13 mouse cellular contexts compared by ENCODE assay signal in the genomic region with DNA sequence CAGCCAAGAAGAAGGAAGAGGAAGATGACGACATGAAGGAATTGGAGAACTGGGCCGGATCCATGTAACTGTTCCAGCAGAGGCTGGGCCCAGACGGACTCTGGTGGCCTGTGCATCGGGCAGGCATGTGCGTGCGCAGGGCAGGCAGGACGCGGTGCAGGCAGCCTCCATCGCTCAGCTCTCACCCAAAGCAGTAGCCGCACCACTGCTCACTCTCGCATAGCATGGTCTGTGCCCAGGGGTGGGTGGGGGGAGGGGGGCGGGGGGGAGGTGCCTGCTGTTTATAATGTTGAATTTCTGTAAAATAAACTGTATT. TPM values are rescaled to one million over a fixed set of nuclear protein-coding genes. Genes with fewer than 3 reads are reported as not detected.
A peak's percentile ranks its signal among the peaks of the same experiment; 100 is the strongest.
DNase-seq lines count a peak whose midpoint lies in the region; ATAC-seq and TF ChIP-seq lines count a peak whose summit lies in the region.
"Had no signal": no experiment of that assay in that cellular context is flagged by ENCODE, and none has a peak within 500 bp of the region (broad histone marks: within the 10 kb centered on the region; RNA-seq: fewer than 3 reads in every experiment).

No protein-coding gene starts in this region.

- no peaks in the 10 kb centered on the region for H3K9me3 ChIP-seq in forebrain, embryonic 14.5 days (replicated peaks; ENCODE audit: control insufficient read depth, low read length)
- H3K9me3 ChIP-seq in forebrain, embryonic 10.5 days, result no peaks in the 10 kb centered on the region
- H3K9me3 ChIP-seq in stomach, embryonic 15.5 days, result no peaks in the 10 kb centered on the region
- H3K9me3 ChIP-seq in liver, postnatal 0 days (ENCODE audit: low read length), result no peaks in the 10 kb centered on the region
- H3K9me3 ChIP-seq: heart, embryonic 13.5 days; liver, embryonic 15.5 days; midbrain, embryonic 15.5 days had no signal

- no peak overlapping the region for H3K4me3 ChIP-seq in forebrain, embryonic 14.5 days (ENCODE audit: low read depth, low read length)
- H3K4me3 ChIP-seq in forebrain, embryonic 10.5 days, result no peak overlapping the region
- no peak overlapping the region for H3K4me3 ChIP-seq in stomach, embryonic 15.5 days (replicated peaks)
- H3K4me3 ChIP-seq in liver, postnatal 0 days (ENCODE audit: low read depth, low read length), result no peak overlapping the region
- H3K4me3 ChIP-seq: heart, embryonic 13.5 days; liver, embryonic 15.5 days; midbrain, embryonic 15.5 days had no signal

- no peak overlapping the region for H3K9ac ChIP-seq in forebrain, embryonic 14.5 days (ENCODE audit: low read length)
- no peak overlapping the region for H3K9ac ChIP-seq in stomach, embryonic 15.5 days
- H3K9ac ChIP-seq in liver, postnatal 0 days (replicated peaks), result no peak overlapping the region
- H3K9ac ChIP-seq: heart, embryonic 13.5 days; liver, embryonic 15.5 days; midbrain, embryonic 15.5 days had no signal

- no peaks in the 10 kb centered on the region for H3K27me3 ChIP-seq in forebrain, embryonic 14.5 days (replicated peaks; ENCODE audit: control insufficient read depth, insufficient read depth, low read length)
- no peaks in the 10 kb centered on the region for H3K27me3 ChIP-seq in forebrain, embryonic 10.5 days (ENCODE audit: poor library complexity, severe bottlenecking)
- H3K27me3 ChIP-seq in stomach, embryonic 15.5 days (replicated peaks), result no peaks in the 10 kb centered on the region
- no peaks in the 10 kb centered on the region for H3K27me3 ChIP-seq in liver, postnatal 0 days (ENCODE audit: insufficient read depth, low read length)
- H3K27me3 ChIP-seq: heart, embryonic 13.5 days; liver, embryonic 15.5 days; midbrain, embryonic 15.5 days had no signal

- TF ChIP-seq CTCF in liver, postnatal 0 days (IDR thresholded peaks at IDR 0.05; ENCODE audit: low read depth), result no peak

- peaks cover 60% of the 10 kb centered on the region for H3K36me3 ChIP-seq in forebrain, embryonic 14.5 days (ENCODE audit: control insufficient read depth, insufficient read depth, low read length)
- peaks cover 71% of the 10 kb centered on the region for H3K36me3 ChIP-seq in forebrain, embryonic 10.5 days (replicated peaks)
- peaks cover 44% of the 10 kb centered on the region for H3K36me3 ChIP-seq in stomach, embryonic 15.5 days
- H3K36me3 ChIP-seq in liver, postnatal 0 days (replicated peaks; ENCODE audit: insufficient read depth, low read length), result peaks cover 49% of the 10 kb centered on the region

- no peak for DNase-seq in forebrain, embryonic 14.5 days (ENCODE audit: low spot score)
- DNase-seq in forebrain, embryonic 10.5 days (ENCODE audit: extremely low spot score, low spot score), result no peak
- peak; percentile 16 for DNase-seq in ovary, postnatal 36 days (ENCODE audit: low spot score)
- no peak for DNase-seq in ovary, postnatal 10 days (ENCODE audit: low spot score)
- DNase-seq in heart, postnatal 25 days (ENCODE audit: low spot score), result peak; percentile 35
- DNase-seq in liver, postnatal 0 days, result no peak
- DNase-seq in layer of hippocampus, adult 18-20 months (ENCODE audit: low spot score in 2 of 2), result no peak
- DNase-seq: kidney, adult 9 months; thymus, adult 18-20 months had no signal

- no peak for ATAC-seq in forebrain, embryonic 14.5 days
- ATAC-seq in stomach, embryonic 15.5 days (ENCODE audit: insufficient read depth, low FRiP score, low read depth), result peak; percentile 69
- no peak for ATAC-seq in liver, postnatal 0 days
- ATAC-seq: midbrain, embryonic 15.5 days had no signal

- 95% methylated on average over 12 of the region's 12 CpGs for WGBS in forebrain, embryonic 14.5 days
- 92% methylated on average over 12 of the region's 12 CpGs for WGBS in forebrain, embryonic 10.5 days
- 73% methylated on average over 12 of the region's 12 CpGs for WGBS in stomach, embryonic 15.5 days
- whole genome bisulfite sequencing in liver, postnatal 0 days (ENCODE audit: insufficient replicate concordance), result 90% methylated on average over 12 of the region's 12 CpGs

- no peak for TF ChIP-seq EP300 in liver, postnatal 0 days (IDR thresholded peaks at IDR 0.05; ENCODE audit: low read depth)

- intact Hi-C loops in heart, postnatal 25 days (cut with DNase I), result no loop called here

- no peaks in the 10 kb centered on the region for H3K4me1 ChIP-seq in forebrain, embryonic 14.5 days (ENCODE audit: control insufficient read depth, insufficient read depth, low read length)
- peaks cover 6% of the 10 kb centered on the region; the same call in 1 of the 2 replicates for H3K4me1 ChIP-seq in forebrain, embryonic 10.5 days
- H3K4me1 ChIP-seq in stomach, embryonic 15.5 days, result peaks cover 7% of the 10 kb centered on the region; the same call in 1 of the 2 replicates
- no peaks in the 10 kb centered on the region for H3K4me1 ChIP-seq in liver, postnatal 0 days (ENCODE audit: insufficient read depth)
- H3K4me1 ChIP-seq: heart, embryonic 13.5 days; liver, embryonic 15.5 days; midbrain, embryonic 15.5 days had no signal

- no peak overlapping the region for H3K4me2 ChIP-seq in forebrain, embryonic 14.5 days (ENCODE audit: low read length)
- H3K4me2 ChIP-seq in stomach, embryonic 15.5 days, result no peak overlapping the region
- H3K4me2 ChIP-seq in liver, postnatal 0 days (ENCODE audit: low read depth, low read length), result no peak overlapping the region
- H3K4me2 ChIP-seq: heart, embryonic 13.5 days; liver, embryonic 15.5 days; midbrain, embryonic 15.5 days had no signal

- peak overlapping the region; percentile 21; the same call in 1 of the 2 replicates for H3K27ac ChIP-seq in forebrain, embryonic 14.5 days (ENCODE audit: low read depth, low read length)
- H3K27ac ChIP-seq in forebrain, embryonic 10.5 days, result no peak overlapping the region
- peak overlapping the region; percentile 77 for H3K27ac ChIP-seq in stomach, embryonic 15.5 days
- H3K27ac ChIP-seq in liver, postnatal 0 days (ENCODE audit: low read depth), result no peak overlapping the region
- H3K27ac ChIP-seq: heart, embryonic 13.5 days; liver, embryonic 15.5 days; midbrain, embryonic 15.5 days had no signal

RNA-seq across cellular contexts. Expression of a gene that starts 42.4 kb away (rescaled TPM):
- polyA plus RNA-seq in forebrain, embryonic 14.5 days (2014; fragmentation: Nextera tagmentation; extraction: Ambion mirVana), result 21.6 and 22.4 TPM in 2 replicates
- 12.9 and 13.4 TPM in 2 replicates for polyA plus RNA-seq in forebrain, embryonic 10.5 days (2016; fragmentation: Nextera tagmentation; extraction: Ambion mirVana)
- 100 to 1,000 TPM; 112 TPM for total RNA-seq in heart, postnatal 25 days (2021)
- 35.9 and 40.0 TPM in 2 replicates for polyA plus RNA-seq in stomach, embryonic 15.5 days (2015; fragmentation: Nextera tagmentation; extraction: Ambion mirVana)
- polyA plus RNA-seq in liver, postnatal 0 days (2015; fragmentation: Nextera tagmentation; extraction: Ambion mirVana), result 11.9 and 13.1 TPM in 2 replicates
- total RNA-seq in layer of hippocampus, adult 18-20 months (2021), result 100 to 1,000 TPM; 222 to 223 TPM

Comparison
In these comparisons a context has a peak if more than half of its experiments do, and no peak if none do; other contexts are left out.
1. DNase-seq: peak in ovary, postnatal 36 days (single experiment) and heart, postnatal 25 days (single experiment); none in forebrain, embryonic 14.5 days (single experiment), forebrain, embryonic 10.5 days (single experiment), ovary, postnatal 10 days (single experiment), liver, postnatal 0 days (single experiment) and layer of hippocampus, adult 18-20 months (0 of 2).
2. H3K27ac ChIP-seq: peak in forebrain, embryonic 14.5 days (single experiment) and stomach, embryonic 15.5 days (single experiment); none in forebrain, embryonic 10.5 days (single experiment) and liver, postnatal 0 days (single experiment).